Mouse (Mus musculus): Measurements from ENCODE around the gene Gtf3c1. TPM values are rescaled to one million over a fixed set of nuclear protein-coding genes. Genes with fewer than 3 reads are reported as not detected.

Gtf3c1 gene
- total and polyA plus RNA-seq, 3 experiments: 36.8 to 151 (median 74.1) TPM

GRCm38 (mm10) chr7:125746621-125747315 lies 39.2 kb upstream of the Gtf3c1 start:
- Histone ChIP-seq H3K4me1 (ENCODE audit: insufficient read depth, low read depth, low read length) (peaks cover 3% of the 10 kb centered on the region; the same call in 1 of the 2 replicates), H3K9me3 (replicated peaks) (no peaks in the 10 kb centered on the region), H3K4me3 (ENCODE audit: low read depth, low read length) (no peak overlapping the region), H3K36me3 (replicated peaks) (peaks cover 24% of the 10 kb centered on the region), H3K27me3 (ENCODE audit: insufficient read depth, low read length) (no peaks in the 10 kb centered on the region)
- DNase-seq (ENCODE audit: low spot score): no peak
- no peak for ATAC-seq (ENCODE audit: extremely low read depth, insufficient number of reproducible peaks, low FRiP score, poor library complexity, severe bottlenecking)
- TF ChIP-seq CTCF (IDR thresholded peaks at IDR 0.05; ENCODE audit: low read depth, low read length) (no peak), TAL1 (conservative IDR thresholded peaks at IDR 0.05; ENCODE audit: low read depth, low read length) (no peak), POLR2AphosphoS5 (IDR thresholded peaks at IDR 0.05; ENCODE audit: insufficient replicate concordance, low read depth, low read length) (no peak), GATA2 (IDR thresholded peaks at IDR 0.05; ENCODE audit: borderline replicate concordance, low read depth, low read length) (no peak), GATA1 (IDR thresholded peaks at IDR 0.05; ENCODE audit: borderline replicate concordance, low read length) (no peak)

- no peak for ATAC-seq (ENCODE audit: extremely low read depth, insufficient number of reproducible peaks, low FRiP score, poor library complexity, severe bottlenecking)
- Histone ChIP-seq H3K27me3 (ENCODE audit: insufficient read depth, low read length) (no peaks in the 10 kb centered on the region), H3K4me3 (ENCODE audit: low read depth, low read length) (no peak overlapping the region), H3K9me3 (replicated peaks) (no peaks in the 10 kb centered on the region), H3K4me1 (ENCODE audit: insufficient read depth, low read depth, low read length) (peaks cover 3% of the 10 kb centered on the region; the same call in 1 of the 2 replicates), H3K36me3 (replicated peaks) (peaks cover 22% of the 10 kb centered on the region)
- TF ChIP-seq GATA1 (IDR thresholded peaks at IDR 0.05; ENCODE audit: borderline replicate concordance, low read length) (no peak), GATA2 (IDR thresholded peaks at IDR 0.05; ENCODE audit: borderline replicate concordance, low read depth, low read length) (no peak), POLR2AphosphoS5 (IDR thresholded peaks at IDR 0.05; ENCODE audit: insufficient replicate concordance, low read depth, low read length) (no peak), CTCF (IDR thresholded peaks at IDR 0.05; ENCODE audit: low read depth, low read length) (no peak), TAL1 (conservative IDR thresholded peaks at IDR 0.05; ENCODE audit: low read depth, low read length) (no peak)
- DNase-seq (ENCODE audit: low spot score): no peak
These were observed 37.2 kb upstream of the Gtf3c1 start for GRCm38 (mm10) chr7:125744774-125745173.

GRCm38 (mm10) chr7:125741271-125741703 lies 33.7 kb upstream of the Gtf3c1 start:
- Histone ChIP-seq H3K27me3 (ENCODE audit: insufficient read depth, low read length) (no peaks in the 10 kb centered on the region), H3K9me3 (replicated peaks) (no peaks in the 10 kb centered on the region), H3K4me1 (ENCODE audit: insufficient read depth, low read depth, low read length) (no peaks in the 10 kb centered on the region), H3K36me3 (replicated peaks) (peaks cover 31% of the 10 kb centered on the region), H3K4me3 (ENCODE audit: low read depth, low read length) (no peak overlapping the region)
- no peak for TF ChIP-seq GATA1 (IDR thresholded peaks at IDR 0.05; ENCODE audit: borderline replicate concordance, low read length)
- no peak for TF ChIP-seq TAL1 (conservative IDR thresholded peaks at IDR 0.05; ENCODE audit: low read depth, low read length)
- TF ChIP-seq CTCF (IDR thresholded peaks at IDR 0.05; ENCODE audit: low read depth, low read length): no peak
- no peak for TF ChIP-seq POLR2AphosphoS5 (IDR thresholded peaks at IDR 0.05; ENCODE audit: insufficient replicate concordance, low read depth, low read length)
- no peak for TF ChIP-seq GATA2 (IDR thresholded peaks at IDR 0.05; ENCODE audit: borderline replicate concordance, low read depth, low read length)
- DNase-seq (ENCODE audit: low spot score) (no peak), ATAC-seq (ENCODE audit: extremely low read depth, insufficient number of reproducible peaks, low FRiP score, poor library complexity, severe bottlenecking) (no peak)

- no peak for DNase-seq (ENCODE audit: low spot score)
- no peak overlapping the region for H3K4me3 ChIP-seq (ENCODE audit: low read depth, low read length)
- TF ChIP-seq GATA2 (IDR thresholded peaks at IDR 0.05; ENCODE audit: borderline replicate concordance, low read depth, low read length) (no peak), TAL1 (conservative IDR thresholded peaks at IDR 0.05; ENCODE audit: low read depth, low read length) (no peak), CTCF (IDR thresholded peaks at IDR 0.05; ENCODE audit: low read depth, low read length) (no peak), GATA1 (IDR thresholded peaks at IDR 0.05; ENCODE audit: borderline replicate concordance, low read length) (no peak), POLR2AphosphoS5 (IDR thresholded peaks at IDR 0.05; ENCODE audit: insufficient replicate concordance, low read depth, low read length) (no peak)
- H3K36me3 ChIP-seq (replicated peaks): peaks cover 28% of the 10 kb centered on the region
- H3K9me3 ChIP-seq (replicated peaks): no peaks in the 10 kb centered on the region
- ATAC-seq (ENCODE audit: extremely low read depth, insufficient number of reproducible peaks, low FRiP score, poor library complexity, severe bottlenecking): no peak
- no peaks in the 10 kb centered on the region for H3K4me1 ChIP-seq (ENCODE audit: insufficient read depth, low read depth, low read length)
- H3K27me3 ChIP-seq (ENCODE audit: insufficient read depth, low read length): no peaks in the 10 kb centered on the region
These were observed 32.9 kb upstream of the Gtf3c1 start for GRCm38 (mm10) chr7:125740521-125740920.

- TF ChIP-seq GATA2 (IDR thresholded peaks at IDR 0.05; ENCODE audit: borderline replicate concordance, low read depth, low read length): no peak
- no peak for TF ChIP-seq TAL1 (conservative IDR thresholded peaks at IDR 0.05; ENCODE audit: low read depth, low read length)
- TF ChIP-seq GATA1 (IDR thresholded peaks at IDR 0.05; ENCODE audit: borderline replicate concordance, low read length): no peak
- TF ChIP-seq CTCF (IDR thresholded peaks at IDR 0.05; ENCODE audit: low read depth, low read length): no peak
- TF ChIP-seq POLR2AphosphoS5 (IDR thresholded peaks at IDR 0.05; ENCODE audit: insufficient replicate concordance, low read depth, low read length): no peak
- DNase-seq (ENCODE audit: low spot score) (no peak), ATAC-seq (ENCODE audit: extremely low read depth, insufficient number of reproducible peaks, low FRiP score, poor library complexity, severe bottlenecking) (no peak)
- H3K27me3 ChIP-seq (ENCODE audit: insufficient read depth, low read length): no peaks in the 10 kb centered on the region
- H3K36me3 ChIP-seq (replicated peaks): peaks cover 18% of the 10 kb centered on the region
- H3K9me3 ChIP-seq (replicated peaks): no peaks in the 10 kb centered on the region
- peaks cover 5% of the 10 kb centered on the region for H3K4me1 ChIP-seq (ENCODE audit: insufficient read depth, low read depth, low read length)
- H3K4me3 ChIP-seq (ENCODE audit: low read depth, low read length): no peak overlapping the region
These were observed 28.9 kb upstream of the Gtf3c1 start for GRCm38 (mm10) chr7:125736366-125737015.

GRCm38 (mm10) chr7:125733791-125734190 lies 26.2 kb upstream of the Gtf3c1 start:
- ATAC-seq (ENCODE audit: extremely low read depth, insufficient number of reproducible peaks, low FRiP score, poor library complexity, severe bottlenecking): no peak
- Histone ChIP-seq H3K4me1 (ENCODE audit: insufficient read depth, low read depth, low read length) (peaks cover 10% of the 10 kb centered on the region), H3K27me3 (ENCODE audit: insufficient read depth, low read length) (no peaks in the 10 kb centered on the region), H3K9me3 (replicated peaks) (no peaks in the 10 kb centered on the region), H3K36me3 (replicated peaks) (peaks cover 28% of the 10 kb centered on the region), H3K4me3 (ENCODE audit: low read depth, low read length) (no peak overlapping the region)
- TF ChIP-seq GATA1 (IDR thresholded peaks at IDR 0.05; ENCODE audit: borderline replicate concordance, low read length) (no peak), TAL1 (conservative IDR thresholded peaks at IDR 0.05; ENCODE audit: low read depth, low read length) (no peak), GATA2 (IDR thresholded peaks at IDR 0.05; ENCODE audit: borderline replicate concordance, low read depth, low read length) (no peak), POLR2AphosphoS5 (IDR thresholded peaks at IDR 0.05; ENCODE audit: insufficient replicate concordance, low read depth, low read length) (no peak), CTCF (IDR thresholded peaks at IDR 0.05; ENCODE audit: low read depth, low read length) (no peak)
- DNase-seq (ENCODE audit: low spot score): no peak

Data from G1E (cell line).